Mouse (Mus musculus) liver, embryonic 14 days (tissue): ENCODE results near the gene Agbl3. TPM values are rescaled to one million over a fixed set of nuclear protein-coding genes. Genes with fewer than 3 reads are reported as not detected.

Experiments
- polyA plus RNA-seq: library from polyadenylated mRNA; depleted of rRNA; stranded (reverse); fragments of >200 nt; gene quantifications from 2 replicates; pipeline ENCODE4 v1.2.3, GENCODE M21; 2012; rRNA removed

The Agbl3 gene
- polyA plus RNA-seq: 3.2 and 3.4 TPM in 2 replicates

DNA sequence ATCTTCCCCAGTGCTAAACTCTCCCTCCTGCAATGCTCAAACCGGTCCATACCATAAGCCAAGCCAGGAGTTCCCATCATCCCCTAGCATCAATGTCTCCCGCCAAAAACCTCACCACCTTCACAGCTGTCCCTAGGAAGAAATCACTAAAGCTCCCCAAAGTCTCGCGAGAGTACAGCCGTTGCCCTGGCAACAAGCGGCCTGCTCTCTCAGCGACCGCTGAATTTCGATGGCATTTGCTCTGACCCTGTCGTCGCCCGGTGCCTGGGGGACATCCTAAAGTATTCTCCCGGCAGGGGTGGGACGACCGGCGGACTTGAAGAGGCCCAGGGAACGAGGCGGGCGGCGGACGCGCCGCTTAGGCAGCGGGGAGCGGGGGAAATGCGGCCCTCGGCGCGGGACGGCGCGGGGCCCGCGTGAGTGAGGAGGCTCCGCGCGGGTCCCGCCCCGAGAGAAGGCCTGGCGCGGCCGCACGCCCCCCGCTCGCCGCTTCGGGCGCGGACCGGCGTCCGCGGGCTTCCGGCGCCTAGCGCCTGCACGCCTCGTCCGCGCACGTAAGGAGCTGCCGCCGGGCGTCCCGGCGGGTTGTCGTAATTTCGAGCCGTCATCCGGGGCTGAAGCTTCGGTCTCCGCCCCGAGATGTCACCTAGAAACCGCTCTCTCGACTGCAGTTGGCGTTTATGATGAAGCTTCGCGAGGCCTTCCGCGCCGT lies at the start of gene Agbl3:
Gene Agbl3 (plus strand): TSS at position 202 of the 712 bp plus-strand sequence.

GRCm38 (mm10) chr6:34862791-34863403 lies 82.7 kb downstream of the Agbl3 start, which contains the start of gene Tmem140:
Gene Tmem140, plus strand, starts transcription at chr6:34863146.

GRCm38 (mm10) chr6:34877509-34878321 lies 97.5 kb downstream of the Agbl3 start, which contains the start of gene Cyren:
Gene Cyren, minus strand, starts transcription at chr6:34878060.

Other genes starting within 250 kb of the Agbl3 start
- gene Cald1, start 181.9 kb upstream of the Agbl3 start, polyA plus RNA-seq: 28.9 and 29.8 TPM in 2 replicates
- gene Tmem140, start 82.7 kb downstream of the Agbl3 start, polyA plus RNA-seq: 1.6 and 2.1 TPM in 2 replicates
- gene Cyren, start 97.6 kb downstream of the Agbl3 start, polyA plus RNA-seq: 5.5 and 6.6 TPM in 2 replicates
- gene Wdr91, start 130.4 kb downstream of the Agbl3 start, polyA plus RNA-seq: 16.8 and 23.4 TPM in 2 replicates
- gene Stra8, start 139.7 kb downstream of the Agbl3 start, polyA plus RNA-seq: not detected in 2 replicates
- gene Slc23a4, start 208.0 kb downstream of the Agbl3 start, polyA plus RNA-seq: 0.15 and 0.19 TPM in 2 replicates